Mouse (Mus musculus) adrenal gland, postnatal 25 days (tissue): Measurements from ENCODE around the gene Tex14. TPM values are rescaled to one million over a fixed set of nuclear protein-coding genes. Genes with fewer than 3 reads are reported as not detected.
"Not testable (repeated sequence)": the region's sequence is repeated elsewhere in the genome, so short reads cannot be mapped to it uniquely, and the experiment has no call there.

Experiments
- DNase-seq: peaks from one replicate; pipeline ENCODE4 v3.0.0; 2021; ENCODE audit warnings: mixed read lengths
- total RNA-seq: library from RNA; stranded (reverse); gene quantifications from 2 replicates; pipeline ENCODE4 v1.2.3, GENCODE M21; 2021

The Tex14 gene
- total RNA-seq, 1 experiment from 2014 or later = 1.1 TPM

DNA sequence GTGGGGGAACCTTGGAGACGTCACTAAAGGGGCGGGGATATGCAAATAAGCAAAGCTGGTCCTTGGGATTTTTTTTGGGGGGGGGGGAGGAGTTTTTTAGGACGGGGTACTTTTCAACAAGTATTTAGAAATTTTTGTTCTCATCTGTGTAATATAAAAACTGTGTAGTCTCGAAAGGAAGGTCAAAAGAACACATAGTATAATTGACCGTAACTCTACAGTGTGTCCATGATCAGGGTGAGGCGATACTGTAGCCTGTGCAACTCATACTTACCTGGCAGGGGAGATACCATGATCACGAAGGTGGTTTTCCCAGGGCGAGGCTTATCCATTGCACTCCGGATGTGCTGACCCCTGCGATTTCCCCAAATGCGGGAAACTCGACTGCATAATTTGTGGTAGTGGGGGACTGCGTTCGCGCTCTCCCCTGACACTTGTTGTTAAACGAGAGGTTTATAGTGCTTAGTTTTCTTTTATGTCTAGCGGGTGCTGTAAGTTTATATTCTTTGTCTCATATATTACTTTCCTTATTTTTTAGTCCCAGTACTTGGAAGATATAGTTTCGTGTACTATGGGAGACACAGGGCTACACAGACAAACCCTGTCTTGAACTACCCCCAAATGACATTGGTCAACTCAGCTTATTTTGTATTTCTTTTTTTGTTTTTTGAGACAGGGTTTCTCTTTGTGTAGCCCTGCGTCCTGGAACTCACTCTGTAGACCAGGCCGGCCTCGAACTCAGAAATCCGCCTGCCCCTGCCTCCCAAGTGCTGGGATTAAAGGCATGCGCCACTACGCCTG is 21.8 kb downstream of the Tex14 start:
- peak; percentile 69 for DNase-seq

DNA sequence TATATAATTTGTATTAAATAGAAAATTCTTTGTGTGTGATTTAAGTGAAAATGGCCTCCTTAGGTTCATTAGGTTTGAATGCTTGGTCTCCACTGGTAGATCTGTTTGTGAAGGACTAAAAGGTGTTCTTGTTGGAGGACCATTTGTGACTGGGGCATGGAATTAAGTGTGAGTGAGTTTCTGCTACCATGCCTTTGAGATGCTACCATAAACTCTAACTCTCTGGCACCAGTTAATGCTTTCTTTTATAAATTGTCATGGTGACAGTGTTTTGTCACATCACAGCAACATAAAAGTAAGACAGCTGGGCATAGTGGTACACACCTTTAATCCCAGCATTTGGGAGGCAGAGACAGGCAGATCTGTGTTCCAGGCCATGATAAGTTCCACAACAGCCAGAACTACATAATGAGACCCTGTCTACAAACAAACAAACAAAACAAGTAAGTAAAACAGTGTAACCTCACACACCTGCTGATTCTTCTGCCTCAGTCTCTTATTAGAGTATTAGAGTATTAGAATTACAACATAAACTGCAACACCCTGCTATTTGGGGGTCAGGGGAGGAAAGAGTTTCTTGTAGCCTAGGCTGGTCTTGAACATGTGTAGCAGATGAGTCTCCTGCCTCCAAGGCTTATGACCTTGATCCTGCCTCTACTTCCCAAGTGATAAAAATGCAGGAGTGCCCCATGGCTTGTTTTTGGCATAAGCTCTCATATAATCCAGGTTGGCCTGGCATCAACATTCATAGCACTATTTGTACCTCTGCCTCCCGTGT is 22.6 kb downstream of the Tex14 start:
- DNase-seq = no peak

DNA sequence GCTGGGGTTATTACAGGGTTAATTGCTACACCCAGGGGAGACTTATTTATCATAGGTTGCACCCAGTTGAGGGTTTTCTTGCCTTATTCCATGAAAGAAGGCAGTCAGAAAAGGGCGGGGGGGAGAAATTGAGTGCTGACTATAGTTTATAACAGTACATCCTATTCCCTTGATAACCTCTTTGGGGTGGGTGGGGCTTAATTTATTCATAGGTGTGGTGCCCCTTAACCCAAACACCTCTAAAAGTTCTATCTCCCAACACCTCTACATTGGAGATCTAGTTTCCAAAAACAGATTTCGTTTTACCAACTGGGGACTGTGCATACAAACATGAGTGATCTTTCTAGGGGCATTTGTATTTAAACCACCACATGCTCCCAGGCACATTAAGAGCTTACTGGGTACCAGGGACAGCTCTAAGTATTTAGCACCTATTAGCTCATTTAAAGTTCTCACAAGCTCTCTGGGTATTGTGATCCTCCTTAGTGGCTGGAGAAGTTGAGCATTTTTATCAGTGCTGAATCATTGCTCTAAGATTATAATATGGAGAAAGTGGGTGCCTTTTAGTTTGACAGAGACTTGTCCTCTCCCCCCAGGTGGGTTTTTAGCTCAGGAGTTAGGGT is 23.3 kb downstream of the Tex14 start:
- DNase-seq = no peak

DNA sequence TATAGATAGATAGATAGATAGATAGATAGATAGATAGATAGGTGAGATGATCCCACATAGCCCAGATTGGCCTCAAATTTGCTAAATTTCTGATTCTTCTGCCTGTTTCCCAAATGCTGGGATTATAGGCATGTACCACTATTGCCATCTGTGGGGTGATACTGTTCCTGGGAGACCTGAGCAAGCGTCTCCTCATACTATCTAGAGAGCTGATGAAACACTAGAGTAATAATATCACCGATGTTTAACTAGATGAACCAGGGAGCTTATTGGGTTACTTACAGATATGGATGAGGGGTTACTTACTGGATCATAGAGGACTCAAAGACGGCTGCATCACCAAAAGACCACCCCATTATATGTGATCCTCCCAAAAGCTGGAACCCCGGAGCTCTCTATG is 24.5 kb downstream of the Tex14 start:
- DNase-seq = no peak

DNA sequence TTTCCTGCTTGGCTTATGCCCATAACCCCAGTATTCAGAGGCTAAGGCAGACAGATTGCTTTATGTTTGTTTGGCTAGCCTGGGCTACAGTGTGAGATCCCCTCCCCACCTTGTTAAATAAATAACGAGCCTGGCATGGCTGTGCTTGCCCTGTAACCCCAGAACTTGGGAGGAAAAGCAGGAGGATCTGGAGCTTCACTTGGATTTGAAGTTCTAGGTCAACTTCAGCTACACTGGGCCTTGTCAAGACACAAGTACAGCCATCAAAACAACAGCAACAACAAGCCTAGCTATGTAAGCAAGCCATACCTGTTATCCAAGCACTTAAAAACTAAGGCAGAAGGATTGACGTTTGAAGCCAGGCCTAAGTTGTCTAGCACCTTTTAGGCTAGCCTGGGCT is 25.5 kb downstream of the Tex14 start:
- DNase-seq = no peak

DNA sequence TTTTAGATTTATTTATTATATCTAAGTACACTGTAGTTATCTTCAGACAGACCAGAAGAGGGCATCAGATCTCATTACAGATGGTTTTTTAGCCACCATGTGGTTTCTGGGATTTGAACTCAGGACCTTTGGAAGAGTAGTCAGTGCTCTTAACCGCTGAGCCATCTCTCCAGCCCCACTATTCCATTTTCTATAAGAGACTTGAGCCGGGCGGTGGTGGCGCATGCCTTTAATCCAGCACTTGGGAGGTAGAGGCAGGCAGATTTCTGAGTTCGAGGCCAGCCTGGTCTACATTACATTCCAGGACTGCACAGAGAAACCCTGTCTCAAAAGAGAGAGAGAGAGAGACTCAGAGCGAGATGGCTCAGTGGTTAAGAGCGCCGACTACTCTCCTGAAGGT is 26.9 kb downstream of the Tex14 start:
- not testable (repeated sequence) for DNase-seq

DNA sequence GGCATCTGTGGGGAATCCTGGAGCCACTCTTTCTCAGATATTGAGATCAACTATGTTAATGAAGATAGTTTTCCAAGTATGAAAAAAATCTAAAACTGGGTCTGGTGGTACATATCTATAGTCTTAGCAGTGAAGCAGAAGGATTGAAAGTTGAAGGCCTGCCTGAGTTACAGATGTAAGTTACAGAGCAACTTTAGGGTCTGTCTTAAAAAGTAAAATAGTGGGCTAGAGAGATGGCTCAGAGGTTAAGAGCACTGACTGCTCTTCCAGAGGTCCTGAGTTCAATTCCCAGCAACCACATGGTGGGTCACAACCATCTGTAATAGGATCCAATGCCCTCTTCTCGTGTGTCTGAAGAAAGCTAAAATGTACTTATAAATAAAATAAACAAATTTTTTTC is 27.6 kb downstream of the Tex14 start:
- no peak for DNase-seq

DNA sequence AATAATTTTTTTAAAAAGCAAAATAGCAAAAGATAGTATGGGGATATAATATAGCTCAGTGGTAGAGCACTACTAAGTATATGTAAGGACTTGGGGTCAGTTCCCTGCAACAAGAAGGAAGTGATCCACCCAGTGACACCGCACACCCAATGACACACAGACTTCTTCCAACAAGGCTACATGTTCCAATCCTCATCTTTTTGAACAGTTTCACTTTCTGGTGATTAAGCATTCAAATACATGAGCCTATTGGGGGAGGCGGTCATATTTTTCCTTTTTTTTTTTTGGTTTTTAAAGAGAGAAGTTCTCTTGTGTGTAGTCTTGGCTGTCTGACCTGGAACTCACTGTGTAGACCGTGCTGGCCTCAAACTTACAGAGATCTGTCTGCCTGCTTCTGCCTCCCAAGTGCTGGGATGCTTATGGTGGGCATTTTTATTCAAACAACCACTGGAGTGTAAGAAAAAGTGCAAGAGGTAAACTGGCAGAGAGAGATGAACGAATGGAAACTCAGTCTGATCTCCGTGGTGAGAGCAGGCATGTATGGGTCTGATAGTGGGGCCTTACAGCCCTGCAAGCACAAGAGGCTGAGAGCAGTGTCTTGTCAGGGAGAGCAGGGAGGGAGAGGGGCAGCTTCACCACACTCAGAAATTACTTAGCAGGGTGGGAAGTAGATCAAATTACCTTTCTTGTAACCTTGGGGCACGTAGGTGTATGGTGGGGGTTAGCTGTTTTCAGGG is 28.2 kb downstream of the Tex14 start:
- DNase-seq = no peak

DNA sequence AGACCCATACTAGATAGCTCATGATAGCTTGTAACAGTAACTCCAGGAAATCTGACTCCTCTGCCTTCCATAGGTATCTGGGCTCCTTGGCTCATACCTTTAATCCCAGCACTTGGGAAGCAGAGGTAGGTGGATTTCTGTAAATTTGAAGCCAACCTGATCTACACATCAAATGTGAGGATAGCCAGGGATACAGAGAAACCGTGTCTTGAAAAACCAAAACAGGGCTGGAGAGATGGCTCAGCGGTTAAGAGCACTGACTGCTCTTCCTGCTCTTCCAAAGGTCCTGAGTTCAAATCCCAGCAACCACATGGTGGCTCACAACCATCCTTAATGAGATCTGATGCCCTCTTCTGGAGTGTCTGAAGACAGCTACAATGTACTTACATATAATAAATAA is 30.2 kb downstream of the Tex14 start:
- not testable (repeated sequence) for DNase-seq

DNA sequence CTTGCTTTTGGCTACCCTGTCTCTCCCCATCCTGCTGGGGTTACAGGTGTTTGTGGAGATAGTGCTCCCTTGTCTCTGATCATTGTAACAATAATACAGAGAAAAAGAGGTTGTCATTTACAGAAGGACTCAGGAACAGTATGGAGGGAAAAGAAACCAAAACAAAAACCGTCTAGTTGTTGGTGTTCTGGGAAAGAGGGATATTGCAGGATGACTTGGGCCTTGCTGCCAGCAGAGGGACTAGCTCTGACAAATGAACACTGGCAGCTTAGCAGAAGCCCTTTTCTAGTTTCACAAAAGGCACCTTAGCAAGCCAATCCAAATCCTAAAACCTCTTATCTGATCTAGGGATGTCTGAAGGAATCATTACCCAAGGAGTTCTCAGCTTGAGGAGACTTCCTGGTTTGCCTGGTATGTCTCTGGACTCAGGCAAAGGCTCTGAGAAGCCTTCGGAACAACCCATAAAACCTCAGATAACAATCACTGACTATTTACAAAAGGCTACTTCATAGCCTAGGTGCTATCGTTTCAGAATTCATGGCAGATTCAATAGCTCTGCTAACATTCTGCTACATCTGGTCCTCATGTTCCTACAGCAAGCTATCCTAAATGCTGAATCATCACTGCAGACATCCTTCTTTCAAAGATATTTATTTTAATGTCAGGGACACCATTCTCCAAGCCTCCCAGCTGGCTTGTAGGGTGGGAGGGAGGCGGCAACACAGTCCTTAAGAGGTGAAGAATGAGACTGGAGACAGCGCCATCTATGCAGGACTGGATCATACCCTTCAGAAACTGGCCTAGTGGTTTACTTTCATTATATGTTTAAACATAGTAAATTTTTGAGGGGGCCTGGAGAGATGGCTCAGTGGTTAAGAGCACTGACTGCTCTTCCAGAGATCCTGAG is 31.7 kb downstream of the Tex14 start:
- DNase-seq = no peak

DNA sequence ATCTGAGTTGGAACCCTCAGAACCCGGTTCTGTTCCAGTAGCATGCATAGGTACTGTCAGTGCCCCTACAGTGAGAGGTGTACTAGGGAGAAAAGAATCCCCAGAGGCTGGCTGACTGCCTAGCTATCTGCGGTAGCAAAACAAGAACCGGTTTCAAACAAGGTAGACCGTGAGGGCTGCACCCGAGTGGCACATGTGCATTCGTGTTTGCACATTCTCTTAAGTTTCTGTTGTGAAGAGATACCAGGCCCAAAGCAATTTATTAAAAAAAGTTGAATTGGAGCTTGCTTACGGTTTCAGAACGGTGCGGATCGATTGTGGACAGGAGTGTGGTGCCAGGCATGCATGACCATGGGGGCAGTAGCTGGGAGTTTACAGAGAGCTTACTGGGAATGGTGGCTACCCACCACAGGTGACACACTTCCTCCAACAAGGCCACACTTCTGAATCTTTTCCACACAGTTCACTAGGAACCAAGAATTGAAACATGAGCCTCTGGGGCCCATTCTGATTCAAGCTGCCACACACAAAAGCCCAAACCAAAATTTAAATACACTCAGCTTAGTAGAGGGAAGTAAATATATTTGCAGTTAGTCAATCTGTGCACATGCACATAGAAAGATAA is 35.0 kb downstream of the Tex14 start:
- no peak for DNase-seq

DNA sequence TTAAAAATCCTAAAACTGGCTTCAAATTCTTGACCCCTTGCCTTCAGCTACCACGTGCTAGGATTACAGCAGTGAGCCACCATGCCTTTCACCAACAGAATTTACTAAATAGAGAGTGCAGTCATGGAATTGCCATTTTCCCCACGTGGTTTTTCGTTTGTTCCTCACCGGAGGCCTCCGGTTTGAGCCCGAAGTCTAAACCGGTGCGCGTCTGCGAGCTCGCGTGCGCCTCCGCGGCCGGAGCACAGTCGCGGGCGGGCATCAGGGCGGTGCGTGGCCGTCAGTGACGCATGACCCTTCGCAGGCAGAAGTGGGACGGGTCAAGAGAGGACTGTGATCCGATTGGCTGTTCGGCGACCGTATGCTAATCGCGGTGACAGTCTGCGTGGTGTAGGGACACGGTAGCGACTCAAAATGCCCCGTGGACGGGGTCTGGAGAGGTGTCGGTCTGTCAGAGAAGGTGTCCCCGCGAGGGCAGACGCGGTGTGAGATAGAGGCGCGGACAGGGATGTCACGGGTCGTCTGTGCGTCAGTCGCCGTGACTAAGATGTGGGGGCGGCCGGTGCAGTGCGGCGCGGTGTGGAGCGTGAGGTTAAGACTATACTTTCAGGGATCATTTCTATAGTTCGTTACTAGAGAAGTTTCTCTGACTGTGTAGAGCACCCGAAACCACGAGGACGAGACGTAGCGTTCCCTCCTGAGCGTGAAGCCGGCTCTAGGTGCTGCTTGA is 37.9 kb downstream of the Tex14 start:
- DNase-seq = peak; percentile 72

DNA sequence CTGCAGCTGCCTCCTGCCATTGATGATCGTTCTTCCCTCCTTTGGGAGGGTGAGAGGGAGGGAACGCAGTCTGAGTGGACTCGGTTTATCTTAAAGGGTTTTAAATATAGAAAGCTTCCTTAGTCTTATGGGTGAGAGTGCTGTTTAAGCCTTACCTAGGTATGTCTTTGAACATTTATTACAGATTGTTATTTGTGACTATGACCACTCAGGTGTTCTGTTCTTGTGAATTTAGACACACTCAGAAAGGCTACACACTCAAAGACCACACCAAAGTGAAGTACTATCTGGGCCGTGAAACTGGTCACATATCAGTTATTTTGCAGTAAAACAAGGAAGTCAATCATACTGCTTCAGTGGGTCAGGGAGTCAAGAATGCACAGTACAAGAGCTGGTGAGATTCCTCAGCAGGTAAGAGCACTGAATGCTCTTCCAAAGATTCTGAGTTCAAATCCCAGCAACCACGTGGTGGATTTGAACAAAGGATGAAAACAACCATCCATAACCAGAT is 38.6 kb downstream of the Tex14 start:
- no peak for DNase-seq

DNA sequence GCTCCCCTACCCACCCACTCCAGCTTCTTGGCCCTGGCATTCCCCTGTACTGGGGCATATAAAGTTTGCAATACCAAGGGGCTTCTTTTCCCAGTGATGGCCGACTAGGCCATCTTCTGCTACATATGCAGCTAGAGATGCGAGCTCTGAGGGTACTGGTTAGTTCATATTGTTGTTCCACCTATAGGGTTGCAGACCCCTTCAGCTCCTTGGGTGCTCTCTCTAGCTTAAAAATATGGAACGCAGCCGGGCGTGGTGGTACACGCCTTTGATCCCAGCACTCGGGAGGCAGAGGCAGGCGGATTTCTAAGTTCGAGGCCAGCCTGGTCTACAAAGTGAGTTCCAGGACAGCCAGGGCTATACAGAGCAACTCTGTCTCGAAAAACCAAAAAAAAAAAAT is 39.2 kb downstream of the Tex14 start:
- not testable (repeated sequence) for DNase-seq

DNA sequence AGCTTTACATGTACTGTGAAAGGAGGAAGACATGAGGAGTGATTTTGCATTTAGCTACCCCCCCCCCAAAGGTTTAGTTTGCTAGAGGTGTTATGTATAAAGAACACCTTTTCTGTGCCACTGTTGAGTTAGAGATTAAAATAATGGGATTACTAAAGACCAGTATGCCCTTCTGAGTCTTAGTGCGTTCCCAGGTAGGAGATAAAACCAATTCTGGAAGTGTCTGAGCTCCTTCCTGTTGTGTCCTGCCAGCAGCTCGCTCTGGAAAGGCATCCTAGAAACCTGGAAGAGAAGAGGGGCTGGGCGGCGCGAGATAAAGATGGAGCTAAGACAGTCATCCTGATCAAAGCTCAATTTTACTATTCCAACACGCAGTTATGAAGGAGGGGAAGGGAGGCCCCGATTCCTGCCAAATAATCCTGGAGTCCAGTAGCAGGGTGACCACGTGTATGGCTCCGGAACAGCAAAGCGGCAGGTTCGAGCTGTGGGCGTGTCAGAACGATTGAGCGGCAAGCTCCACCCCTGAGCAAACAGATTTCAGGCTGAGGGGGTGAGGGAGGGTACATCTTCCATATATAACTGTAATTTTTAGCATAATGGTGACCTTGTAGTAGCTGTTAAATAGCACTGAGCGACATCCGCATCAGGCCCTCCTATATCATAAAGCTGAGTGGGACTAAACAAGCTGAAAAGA is 40.0 kb downstream of the Tex14 start:
- DNase-seq = no peak

DNA sequence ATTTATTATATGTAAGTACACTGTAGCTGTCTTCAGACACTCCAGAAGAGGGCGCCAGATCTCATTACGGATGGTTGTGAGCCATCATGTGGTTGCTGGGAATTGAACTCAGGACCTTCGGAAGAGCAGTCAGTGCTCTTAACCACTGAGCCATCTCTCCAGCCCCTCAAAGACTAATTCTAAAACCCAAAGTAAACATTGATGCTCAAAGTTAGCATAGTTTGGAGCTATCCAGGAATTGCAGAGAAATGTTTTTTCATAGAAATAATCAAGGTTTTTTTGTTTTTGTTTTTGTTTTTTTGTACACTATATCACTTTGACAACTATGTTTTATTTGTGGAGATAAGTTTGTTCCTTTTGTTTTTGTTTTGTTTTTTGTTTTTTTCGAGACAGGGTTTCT is 40.7 kb downstream of the Tex14 start:
- not testable (repeated sequence) for DNase-seq

DNA sequence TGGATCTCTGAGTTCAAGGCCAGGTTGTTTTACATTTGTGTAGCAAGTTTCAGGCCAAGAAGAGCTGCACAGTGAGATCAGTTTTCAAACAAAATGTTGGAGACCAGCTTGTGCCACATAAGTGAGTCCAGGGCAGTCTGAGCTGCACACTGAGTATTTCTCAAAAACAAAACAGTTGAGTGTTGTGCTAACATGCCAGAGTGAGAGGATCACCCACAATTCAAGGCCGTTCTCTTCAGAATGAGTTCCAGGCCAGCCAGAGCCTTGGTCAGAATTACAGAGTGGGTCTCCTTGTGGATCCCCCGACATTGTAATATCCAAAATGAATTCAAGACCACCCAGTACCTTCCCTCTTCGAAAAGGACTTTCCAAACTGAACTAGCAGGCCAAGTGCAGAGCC is 41.3 kb downstream of the Tex14 start:
- DNase-seq = no peak

DNA sequence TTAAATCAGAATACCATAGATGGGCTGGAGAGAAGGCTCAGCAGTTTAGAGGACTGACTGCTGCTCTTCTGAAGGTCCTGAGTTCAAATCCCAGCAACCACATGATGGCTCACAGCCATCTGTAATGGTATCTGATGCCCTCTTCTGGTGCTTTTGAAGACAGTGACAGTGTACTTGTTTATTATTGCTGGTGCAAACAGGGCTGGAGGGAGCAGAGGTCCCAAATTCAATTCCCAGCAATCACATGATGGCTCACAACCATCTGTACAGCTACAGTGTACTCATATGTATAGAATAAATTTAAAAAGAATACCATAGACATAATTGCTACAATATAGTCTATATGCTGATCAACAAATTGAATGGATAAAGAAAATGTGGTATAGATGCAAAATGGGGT is 42.6 kb downstream of the Tex14 start:
- no peak for DNase-seq

DNA sequence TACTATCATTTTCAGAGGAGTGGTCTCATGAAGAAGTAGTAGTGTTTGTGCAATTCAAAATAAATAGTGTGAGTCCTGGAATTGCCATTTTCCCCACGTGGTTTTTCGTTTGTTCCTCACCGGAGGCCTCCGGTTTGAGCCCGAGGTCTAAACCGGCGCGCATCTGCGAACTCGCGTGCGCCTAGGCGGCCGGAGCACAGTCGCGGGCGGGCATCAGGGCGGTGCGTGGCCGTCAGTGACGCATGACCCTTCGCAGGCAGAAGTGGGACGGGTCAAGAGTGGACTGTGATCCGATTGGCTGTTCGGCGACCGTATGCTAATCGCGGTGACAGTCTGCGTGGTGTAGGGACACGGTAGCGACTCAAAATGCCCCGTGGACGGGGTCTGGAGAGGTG is 43.2 kb downstream of the Tex14 start:
- peak; percentile 89 for DNase-seq
